Mouse (Mus musculus) ES-E14 (cell line): ENCODE results near the gene Shbg. TPM values are rescaled to one million over a fixed set of nuclear protein-coding genes. Genes with fewer than 3 reads are reported as not detected.

Source experiments
- DNase-seq: peaks from one replicate; pipeline ENCODE4 v3.0.0-alpha.2; 2013; ENCODE audit warnings: low read depth, low spot score
- H3K27ac ChIP-seq: 2 replicates; pipeline ENCODE4 v1.5.1; 2012; ENCODE audit warnings: low read depth, mild to moderate bottlenecking, low read length, moderate library complexity, mixed read lengths; ENCODE audit not compliant: poor library complexity, insufficient read depth, severe bottlenecking
- H3K36me3 ChIP-seq: 2 replicates; pipeline ENCODE4 v1.6.1; 2012; ENCODE audit warnings: mild to moderate bottlenecking, low read length, moderate library complexity, mixed read lengths; ENCODE audit not compliant: control insufficient read depth, poor library complexity, insufficient read depth, severe bottlenecking
- H3K4me1 ChIP-seq, 2 experiments: fragments of 150-350 bp in 1 of 2; sonication (generic) in 1 of 2; 2 replicates each; pipeline ENCODE4 v1.6.1; 2012; ENCODE audit warnings: low read length in 2 of 2, mild to moderate bottlenecking in 1 of 2, mixed read lengths in 1 of 2; ENCODE audit not compliant: control insufficient read depth in 2 of 2, insufficient read depth in 2 of 2, poor library complexity in 1 of 2
- H3K4me3 ChIP-seq, 2 experiments: fragments of 150-350 bp in 1 of 2; sonication (generic) in 1 of 2; 2 replicates each; pipeline ENCODE4 v1.5.1; 2012; ENCODE audit warnings: low read length in 2 of 2, low read depth in 1 of 2, mild to moderate bottlenecking in 1 of 2, mixed read lengths in 1 of 2; ENCODE audit not compliant: insufficient read depth in 1 of 2, poor library complexity in 1 of 2, severe bottlenecking in 1 of 2
- H3K9ac ChIP-seq: 2 replicates; pipeline ENCODE4 v1.6.1; 2012; ENCODE audit warnings: low read depth, mild to moderate bottlenecking, low read length, mixed read lengths; ENCODE audit not compliant: poor library complexity, insufficient read depth, severe bottlenecking
- H3K9me3 ChIP-seq: fragments of 150-350 bp; sonication (generic); 2 replicates; pipeline ENCODE4 v1.6.1; 2012; ENCODE audit warnings: low read depth, mild to moderate bottlenecking, low read length; ENCODE audit not compliant: control insufficient read depth, insufficient read depth
- CHD2 ChIP-seq: IDR thresholded peaks from 2 replicates; pipeline ENCODE4 v1.6.1; 2014; ENCODE audit warnings: mild to moderate bottlenecking, low read depth, low read length, inconsistent platforms
- HCFC1 ChIP-seq: IDR thresholded peaks from 2 replicates; pipeline ENCODE4 v1.6.1; 2012; ENCODE audit warnings: low read length, inconsistent platforms, borderline replicate concordance; ENCODE audit not compliant: insufficient read depth
- MAFK ChIP-seq: IDR thresholded peaks from 2 replicates; pipeline ENCODE4 v1.6.1; 2014; ENCODE audit warnings: mild to moderate bottlenecking, low read depth, low read length, inconsistent platforms; ENCODE audit not compliant: insufficient read depth
- ZC3H11A ChIP-seq: IDR thresholded peaks from 2 replicates; pipeline ENCODE4 v1.6.1; 2012; ENCODE audit warnings: low read depth, mild to moderate bottlenecking, inconsistent platforms, low read length, borderline replicate concordance
- ZNF384 ChIP-seq: IDR thresholded peaks from 2 replicates; pipeline ENCODE4 v1.6.1; 2012; ENCODE audit warnings: low read depth, low read length, inconsistent platforms
- in situ Hi-C, 2 experiments: fragments of 600-800 bp; cut with MboI; formaldehyde crosslinking; loops; one replicate each; pipeline ENCODE4 v1.15.1; 2025; ENCODE audit warnings: low sequenced_read_pairs in 2 of 2, inconsistent platforms in 1 of 2; ENCODE audit not compliant: unreplicated experiment in 2 of 2
- total RNA-seq: library from RNA; depleted of rRNA; stranded (reverse); fragments of 300-350 nt; gene quantifications from 2 replicates; pipeline ENCODE4 v1.2.3, GENCODE M21; 2012

Gene Shbg
- total RNA-seq, 1 experiment, result not detected

- DNase-seq, result no peak
- H3K27ac ChIP-seq, result no peak overlapping the region; the same call in 1 of the 2 replicates
- no peak for TF ChIP-seq CHD2
- no peak for TF ChIP-seq ZNF384
- TF ChIP-seq MAFK, result no peak
- TF ChIP-seq ZC3H11A, result no peak
- no peak for TF ChIP-seq HCFC1
- no peak overlapping the region for H3K4me3 ChIP-seq
- H3K9ac ChIP-seq, result no peak overlapping the region
- H3K36me3 ChIP-seq, result peaks cover 36% of the 10 kb centered on the region
- in situ Hi-C loops, result no loop called here
- H3K9me3 ChIP-seq, result no peaks in the 10 kb centered on the region
- H3K4me1 ChIP-seq, result peaks cover 0 to 11% of the 10 kb centered on the region in 2 experiments; a peak in 1 of 4 replicates
Observed at GRCm38 (mm10) chr11:69664841-69665240, 47.1 kb upstream of the Shbg start.

GRCm38 (mm10) chr11:69663795-69664194, 46.1 kb upstream of the Shbg start:
- Histone ChIP-seq H3K9ac (peak overlapping the region; percentile 81; the same call in 1 of the 2 replicates), H3K27ac (peak overlapping the region; percentile 96; the same call in 1 of the 2 replicates), H3K4me1 (peaks cover 0 to 10% of the 10 kb centered on the region in 2 experiments; a peak in 1 of 4 replicates), H3K9me3 (no peaks in the 10 kb centered on the region), H3K36me3 (peaks cover 27% of the 10 kb centered on the region), H3K4me3 (no peak overlapping the region)
- in situ Hi-C loops, result no loop called here
- no peak for TF ChIP-seq ZNF384
- no peak for TF ChIP-seq HCFC1
- no peak for TF ChIP-seq ZC3H11A
- no peak for TF ChIP-seq CHD2
- TF ChIP-seq MAFK, result no peak
- no peak for DNase-seq

GRCm38 (mm10) chr11:69662967-69663671, 45.4 kb upstream of the Shbg start:
- Histone ChIP-seq H3K4me1 (peaks cover 0 to 13% of the 10 kb centered on the region in 2 experiments; a peak in 1 of 4 replicates), H3K9me3 (no peaks in the 10 kb centered on the region), H3K4me3 (peak overlapping the region; percentile 85 to 87), H3K27ac (peak overlapping the region; percentile 96), H3K36me3 (peaks cover 27% of the 10 kb centered on the region), H3K9ac (peak overlapping the region; percentile 81)
- in situ Hi-C loops, result no loop called here
- no peak for DNase-seq
- TF ChIP-seq MAFK, result no peak
- TF ChIP-seq ZC3H11A, result no peak
- no peak for TF ChIP-seq CHD2

- TF ChIP-seq ZC3H11A (no peak), ZNF384 (peak; percentile 36; the same call in 1 of the 2 replicates), HCFC1 (peak; percentile 61; the same call in 1 of the 2 replicates)
- DNase-seq, result peak; percentile 90
- H3K9me3 ChIP-seq, result no peaks in the 10 kb centered on the region
- peak within 1 kb of the TSS; percentile 94 for H3K9ac ChIP-seq
- peak within 1 kb of the TSS; percentile 85 to 87 for H3K4me3 ChIP-seq
- peaks cover 23% of the 10 kb centered on the region for H3K36me3 ChIP-seq
- H3K4me1 ChIP-seq, result peaks cover 0 to 13% of the 10 kb centered on the region in 2 experiments; a peak in 2 of 4 replicates
- in situ Hi-C loops, result no loop called here
- H3K27ac ChIP-seq, result peak within 1 kb of the TSS; percentile 96
Observed at GRCm38 (mm10) chr11:69662213-69662966, 44.7 kb upstream of the Shbg start, which contains the start of gene Mpdu1. TSS of gene Mpdu1 (minus strand) at chr11:69662642.
